Mouse (Mus musculus) erythroblast, embryonic 14.5 days (primary cell): ENCODE data around the gene Arhgap1. TPM values are rescaled to one million over a fixed set of nuclear protein-coding genes. Genes with fewer than 3 reads are reported as not detected.

ENCODE experiments used
- H3K27me3 ChIP-seq: 2 replicates; pipeline ENCODE4 v1.6.1; 2012; ENCODE audit warnings: inconsistent platforms; ENCODE audit not compliant: control insufficient read depth
- H3K36me3 ChIP-seq: 2 replicates; pipeline ENCODE4 v1.6.1; 2012; ENCODE audit warnings: mild to moderate bottlenecking, inconsistent platforms; ENCODE audit not compliant: control insufficient read depth
- H3K4me1 ChIP-seq: 2 replicates; pipeline ENCODE4 v1.6.1; 2012; ENCODE audit warnings: inconsistent platforms; ENCODE audit not compliant: control insufficient read depth
- H3K4me3 ChIP-seq: replicated peaks from 2 replicates; pipeline ENCODE3; 2012; ENCODE audit warnings: moderate library complexity, mild to moderate bottlenecking, inconsistent platforms
- H3K9me3 ChIP-seq: 2 replicates; pipeline ENCODE4 v1.6.1; 2012; ENCODE audit warnings: low read length, inconsistent platforms, mixed read lengths; ENCODE audit not compliant: control insufficient read depth
- GATA1 ChIP-seq: IDR thresholded peaks from 2 replicates; pipeline ENCODE4 v1.6.1; 2012; ENCODE audit warnings: low read length, inconsistent platforms, mixed read lengths
- TAL1 ChIP-seq: IDR thresholded peaks from 3 replicates; pipeline ENCODE4 v1.6.1; 2012; ENCODE audit warnings: low read length, inconsistent platforms, mixed read lengths
- polyA plus RNA-seq: library from polyadenylated mRNA; stranded (reverse); fragments of >175 nt; gene quantifications from 2 replicates; pipeline ENCODE4 v1.2.3, GENCODE M21; 2012

Gene Arhgap1
- polyA plus RNA-seq, 1 experiment = 1.5 TPM

DNA sequence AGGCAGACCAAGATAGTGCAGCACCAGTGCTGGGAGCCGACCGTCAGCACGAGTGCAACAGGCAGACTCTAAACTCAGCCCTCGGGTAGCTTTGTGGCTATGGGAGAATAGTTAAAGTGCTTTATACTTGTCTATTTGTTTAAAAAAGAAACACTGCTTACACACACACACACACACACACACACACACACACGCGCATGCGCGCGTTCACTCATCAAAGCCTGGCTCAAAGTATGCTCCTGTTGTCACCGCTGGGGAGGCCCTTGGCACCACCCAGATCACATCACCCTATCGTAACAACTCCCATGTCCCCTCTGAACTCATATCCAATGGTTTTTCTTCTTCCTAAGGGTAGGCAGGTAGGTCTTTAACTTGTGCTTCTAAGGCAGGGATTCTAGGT lies 5.6 kb upstream of the Arhgap1 start:
- 0 out of 2 replicates have a peak, but pooled peaks cover 2% of the 10 kb centered on the region for H3K9me3 ChIP-seq
- peaks cover 59% of the 10 kb centered on the region for H3K36me3 ChIP-seq
- H3K4me3 ChIP-seq = no peak overlapping the region
- TF ChIP-seq TAL1 (no peak), GATA1 (no peak)
- H3K4me1 ChIP-seq = peaks cover 65% of the 10 kb centered on the region
- H3K27me3 ChIP-seq = no peaks in the 10 kb centered on the region

DNA sequence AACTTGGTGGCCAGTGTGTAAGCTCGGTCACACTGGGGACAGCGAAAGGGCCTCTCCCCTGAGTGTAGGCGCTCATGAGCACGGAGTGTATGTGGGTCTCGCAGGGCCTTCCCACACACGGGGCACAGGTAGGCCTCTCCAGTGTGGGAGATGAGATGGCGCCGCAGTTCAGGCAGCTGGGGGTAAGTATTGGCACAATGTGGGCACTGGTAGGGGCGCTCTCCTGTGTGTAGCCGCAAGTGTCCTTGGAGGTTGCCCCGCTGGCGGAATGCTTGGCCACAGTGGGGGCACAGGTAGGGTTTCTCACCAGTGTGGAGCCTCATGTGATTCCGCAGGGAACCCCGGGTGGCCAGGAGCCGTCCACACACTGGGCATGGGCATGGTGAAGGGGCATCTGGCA lies 4.3 kb upstream of the Arhgap1 start:
- H3K27me3 ChIP-seq = no peaks in the 10 kb centered on the region
- H3K9me3 ChIP-seq = 0 out of 2 replicates have a peak, but pooled peaks cover 2% of the 10 kb centered on the region
- H3K4me1 ChIP-seq = peaks cover 67% of the 10 kb centered on the region
- H3K4me3 ChIP-seq = no peak overlapping the region
- TF ChIP-seq GATA1 = no peak
- TF ChIP-seq TAL1 = no peak
- H3K36me3 ChIP-seq = peaks cover 59% of the 10 kb centered on the region

DNA sequence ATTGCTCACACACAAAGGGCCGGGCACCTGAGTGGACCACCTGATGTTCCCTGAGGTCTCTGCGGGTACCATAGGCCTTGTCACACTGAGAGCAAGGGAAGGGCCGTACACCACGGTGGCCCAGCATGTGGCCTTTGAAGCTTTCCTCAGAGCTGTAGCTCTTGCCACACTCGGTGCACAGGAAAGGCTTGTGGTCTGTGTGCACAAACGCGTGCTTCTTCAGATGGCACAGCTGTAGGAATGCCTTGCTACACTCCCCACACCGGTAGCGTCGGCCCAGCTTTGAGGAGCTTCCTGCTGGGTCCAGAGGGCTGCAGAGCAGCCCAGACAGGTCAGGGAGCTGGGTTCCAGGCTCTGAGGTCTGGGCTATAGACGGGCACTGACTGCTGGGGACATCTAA lies 3.8 kb upstream of the Arhgap1 start:
- TF ChIP-seq GATA1 (no peak), TAL1 (no peak)
- no peak overlapping the region for H3K4me3 ChIP-seq
- H3K27me3 ChIP-seq = no peaks in the 10 kb centered on the region
- H3K9me3 ChIP-seq = 0 out of 2 replicates have a peak, but pooled peaks cover 2% of the 10 kb centered on the region
- peaks cover 59% of the 10 kb centered on the region for H3K36me3 ChIP-seq
- peaks cover 69% of the 10 kb centered on the region for H3K4me1 ChIP-seq

DNA sequence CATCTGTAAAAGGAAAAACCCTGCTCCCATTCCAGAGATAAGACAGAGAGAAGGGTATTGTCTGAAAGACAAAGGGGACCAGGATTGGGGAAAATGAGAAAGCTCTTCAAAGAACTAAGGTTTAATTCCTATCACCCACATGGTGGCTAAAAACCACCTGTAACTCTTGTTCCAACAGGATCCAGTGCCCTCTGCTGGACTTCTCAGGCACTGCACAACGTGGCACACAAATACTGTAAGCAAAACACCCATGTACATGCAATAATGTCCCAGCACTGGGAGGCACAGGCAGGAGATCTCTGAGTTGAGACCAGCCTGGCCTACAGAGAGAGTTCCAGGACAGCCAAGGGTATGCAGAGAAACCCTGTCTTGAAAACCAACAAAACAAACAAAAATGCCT lies 2.9 kb upstream of the Arhgap1 start:
- 0 out of 2 replicates have a peak, but pooled peaks cover 2% of the 10 kb centered on the region for H3K9me3 ChIP-seq
- TF ChIP-seq TAL1 = no peak
- no peak for TF ChIP-seq GATA1
- H3K4me3 ChIP-seq = no peak overlapping the region
- H3K4me1 ChIP-seq = peaks cover 70% of the 10 kb centered on the region
- peaks cover 61% of the 10 kb centered on the region for H3K36me3 ChIP-seq
- no peaks in the 10 kb centered on the region for H3K27me3 ChIP-seq

DNA sequence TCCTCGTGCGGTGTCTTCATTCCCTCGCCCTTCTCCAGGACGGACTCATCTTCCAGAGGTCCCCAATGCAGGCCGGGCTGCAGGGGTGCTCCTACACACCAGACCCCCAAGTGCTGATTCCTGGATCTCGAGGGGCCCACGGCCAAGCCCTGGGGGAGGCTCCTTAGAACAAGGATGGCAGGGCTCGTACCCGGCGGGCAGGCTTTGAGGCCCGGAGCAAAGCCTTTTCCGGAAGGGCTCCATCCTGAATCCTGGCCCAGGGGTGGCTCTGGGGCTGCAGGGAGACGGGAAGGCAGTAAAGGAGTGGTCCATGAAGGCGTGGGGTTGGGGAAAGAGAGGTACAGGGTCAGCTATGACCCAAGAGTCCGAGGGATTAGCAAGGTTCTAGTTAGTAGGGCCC lies 508 bp upstream of the Arhgap1 start:
- Histone ChIP-seq H3K9me3 (0 out of 2 replicates have a peak, but pooled peaks cover 2% of the 10 kb centered on the region), H3K4me3 (peak overlapping the region; percentile 73), H3K36me3 (peaks cover 64% of the 10 kb centered on the region), H3K4me1 (peaks cover 52% of the 10 kb centered on the region), H3K27me3 (no peaks in the 10 kb centered on the region)
- no peak for TF ChIP-seq GATA1
- no peak for TF ChIP-seq TAL1

DNA sequence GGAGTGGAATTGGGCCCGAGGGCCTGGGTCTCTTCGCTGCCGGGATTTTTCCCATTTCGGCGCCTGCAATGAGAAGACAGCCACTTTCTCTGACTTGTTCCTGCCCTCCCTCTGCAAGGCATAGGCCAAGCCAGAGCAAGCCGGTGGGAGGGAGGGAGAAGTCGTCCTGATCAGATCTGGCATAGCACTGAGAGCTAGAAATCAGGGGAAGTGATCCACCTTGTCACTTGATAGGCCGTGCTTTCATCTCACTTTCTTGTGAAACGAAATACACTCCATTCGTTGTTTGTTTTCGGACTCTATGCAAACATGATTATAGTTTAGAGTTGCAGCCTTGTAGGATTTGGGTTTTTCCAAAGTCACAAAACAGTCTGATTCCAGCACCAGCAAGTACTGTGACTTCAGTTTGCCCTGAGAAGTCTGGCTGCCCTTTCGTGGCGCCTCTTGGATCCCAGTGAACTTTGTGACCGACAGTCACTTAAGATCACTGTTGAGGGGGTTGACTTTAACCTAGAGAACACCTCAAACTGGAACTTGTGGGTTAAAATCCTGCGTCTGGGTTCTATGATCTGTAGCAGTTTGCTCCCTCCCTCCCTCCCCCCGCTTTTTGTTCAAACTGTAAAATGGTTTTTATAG lies 818 bp downstream of the Arhgap1 start:
- Histone ChIP-seq H3K27me3 (no peaks in the 10 kb centered on the region), H3K9me3 (0 out of 2 replicates have a peak, but pooled peaks cover 2% of the 10 kb centered on the region), H3K4me3 (peak overlapping the region; percentile 73), H3K4me1 (peaks cover 40% of the 10 kb centered on the region), H3K36me3 (peaks cover 64% of the 10 kb centered on the region)
- no peak for TF ChIP-seq TAL1
- TF ChIP-seq GATA1 = no peak

DNA sequence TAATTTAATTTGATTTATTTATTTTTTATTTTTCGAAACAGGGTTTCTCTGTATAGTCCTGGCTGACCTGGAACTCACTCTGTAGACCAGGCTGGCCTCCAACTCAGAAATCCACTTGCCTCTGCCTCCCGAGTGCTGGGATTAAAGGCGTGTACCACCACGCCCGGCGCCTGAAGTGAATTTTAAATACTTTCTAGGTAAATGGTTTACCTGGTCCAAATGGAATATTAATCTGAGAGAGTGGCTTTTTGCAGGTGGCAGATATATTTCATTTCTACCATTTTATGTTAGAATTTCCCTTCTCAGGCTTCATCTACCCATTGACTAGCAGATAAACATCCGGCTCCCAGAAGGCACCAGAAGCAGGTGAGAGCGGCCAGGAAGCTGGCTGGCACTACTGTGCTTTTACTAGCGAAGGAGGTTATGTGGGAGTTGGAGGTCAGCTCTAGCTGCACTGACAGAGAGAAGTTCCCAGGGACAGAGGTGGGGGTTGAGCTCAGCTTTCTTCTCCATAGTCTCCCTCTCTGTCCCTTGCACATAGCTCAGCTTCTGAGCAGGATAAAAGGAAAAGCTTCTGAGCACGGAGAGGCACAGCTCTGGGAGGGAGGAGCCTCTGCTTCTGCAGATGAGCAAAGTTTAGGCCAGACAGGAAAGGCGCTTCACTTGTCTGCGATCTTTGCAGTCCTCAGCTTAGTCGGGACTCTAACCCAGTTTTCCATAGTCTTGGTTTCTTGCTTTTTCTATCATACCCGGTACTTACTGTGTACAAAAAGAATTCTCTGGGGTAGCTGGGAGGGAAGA lies 2.0 kb downstream of the Arhgap1 start:
- TF ChIP-seq GATA1 (no peak), TAL1 (no peak)
- no peaks in the 10 kb centered on the region for H3K27me3 ChIP-seq
- peaks cover 64% of the 10 kb centered on the region for H3K36me3 ChIP-seq
- H3K4me1 ChIP-seq = peaks cover 40% of the 10 kb centered on the region
- H3K9me3 ChIP-seq = 0 out of 2 replicates have a peak, but pooled peaks cover 2% of the 10 kb centered on the region
- H3K4me3 ChIP-seq = no peak overlapping the region

DNA sequence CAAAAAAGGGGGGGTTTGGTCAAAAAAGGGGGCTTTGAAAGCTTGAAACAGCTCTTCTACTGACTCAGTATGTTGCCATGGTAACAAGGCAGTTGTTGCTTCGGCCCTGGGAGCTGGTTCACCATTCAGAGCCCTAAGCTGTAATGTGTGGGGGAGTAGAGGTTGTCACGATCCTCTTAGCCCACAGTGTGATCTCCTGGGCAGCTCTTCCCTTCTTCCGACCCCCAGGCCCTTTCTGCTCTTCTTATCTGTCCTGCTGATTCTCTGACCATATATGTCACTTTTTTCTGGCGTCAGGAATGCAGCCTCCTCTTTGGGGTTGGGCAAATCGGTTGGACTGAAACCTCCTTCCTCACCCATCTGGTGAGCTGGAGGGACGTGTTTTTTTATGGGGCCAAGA lies 3.2 kb downstream of the Arhgap1 start:
- no peak for TF ChIP-seq GATA1
- TF ChIP-seq TAL1 = no peak
- H3K9me3 ChIP-seq = no peaks in the 10 kb centered on the region
- no peaks in the 10 kb centered on the region for H3K27me3 ChIP-seq
- peaks cover 64% of the 10 kb centered on the region for H3K36me3 ChIP-seq
- no peak overlapping the region for H3K4me3 ChIP-seq
- peaks cover 36% of the 10 kb centered on the region for H3K4me1 ChIP-seq

DNA sequence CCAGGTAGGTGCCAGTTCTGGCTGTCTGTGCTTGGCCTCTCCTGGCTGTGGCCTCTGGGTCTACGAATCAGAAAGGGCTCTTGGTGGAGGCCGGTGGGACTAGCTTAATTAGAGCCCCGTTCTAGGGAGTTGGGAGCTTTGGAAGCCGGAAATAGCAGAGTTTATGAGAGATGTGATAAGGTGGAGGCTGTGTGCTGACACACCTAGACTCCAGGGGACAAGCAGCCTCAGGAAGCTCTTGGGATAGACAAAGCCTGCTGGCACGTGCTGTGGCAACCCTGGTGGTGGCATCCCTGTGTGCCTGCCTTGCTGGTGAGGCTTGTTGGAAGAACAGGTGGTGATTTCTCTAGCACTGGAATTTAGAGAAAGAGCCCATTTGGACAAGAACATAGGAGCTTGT lies 5.7 kb downstream of the Arhgap1 start:
- TF ChIP-seq GATA1 (no peak), TAL1 (no peak)
- Histone ChIP-seq H3K4me3 (no peak overlapping the region), H3K4me1 (peaks cover 18% of the 10 kb centered on the region), H3K36me3 (peaks cover 86% of the 10 kb centered on the region), H3K27me3 (no peaks in the 10 kb centered on the region), H3K9me3 (no peaks in the 10 kb centered on the region)
